Mouse (Mus musculus): ENCODE data around the gene Flcn.
A peak's percentile ranks its signal among the peaks of the same experiment; 100 is the strongest.
"Not testable (repeated sequence)": the region's sequence is repeated elsewhere in the genome, so short reads cannot be mapped to it uniquely, and the experiment has no call there.

Flcn gene

GRCm38 (mm10) chr11:59809670-59810474 lies at the start of gene Flcn:
Flcn (minus strand) TSS chr11:59810016.
- DNase-seq (ENCODE audit: low spot score in 2 of 2): peak; percentile 88 to 89

DNA sequence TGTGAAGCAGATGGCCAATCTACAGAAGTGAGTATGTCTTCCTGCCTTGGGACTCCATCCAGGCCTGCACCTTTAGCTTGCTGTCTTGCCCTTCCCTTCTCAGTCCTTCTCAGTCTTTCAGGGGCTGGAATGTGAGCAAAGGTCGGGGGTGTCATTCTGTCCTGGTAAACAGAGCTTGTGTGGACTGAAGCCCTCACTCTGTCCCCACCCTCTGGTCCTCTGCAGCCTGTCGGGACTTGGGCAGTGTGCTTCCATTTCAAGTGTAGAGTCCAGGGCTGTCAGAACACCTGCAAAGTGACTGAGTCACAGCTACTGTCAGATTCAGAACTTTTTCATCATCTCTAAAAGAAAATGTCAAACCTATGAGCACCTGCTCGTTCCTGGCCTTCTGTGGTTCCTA lies 43.0 kb upstream of the Flcn start:
- DNase-seq (ENCODE audit: low spot score in 2 of 2): no peak

- DNase-seq (ENCODE audit: low spot score in 2 of 2): peak; percentile 83 to 84
Observed at GRCm38 (mm10) chr11:59847891-59848884, 38.4 kb upstream of the Flcn start.

- DNase-seq (ENCODE audit: low spot score in 2 of 2): peak; percentile 52 to 54
Observed at GRCm38 (mm10) chr11:59847131-59847530, 37.3 kb upstream of the Flcn start.

- DNase-seq (ENCODE audit: low spot score in 2 of 2): no peak
Observed at GRCm38 (mm10) chr11:59846311-59846710, 36.5 kb upstream of the Flcn start.

- DNase-seq (ENCODE audit: low spot score in 2 of 2): peak; percentile 98 to 99
Observed at GRCm38 (mm10) chr11:59839459-59840126, 29.8 kb upstream of the Flcn start, which contains the start of gene Cops3. Cops3 (minus strand) TSS chr11:59839838.

GRCm38 (mm10) chr11:59839008-59839458 lies 29.2 kb upstream of the Flcn start, which contains the start of gene Nt5m:
Nt5m (plus strand) TSS chr11:59839447.
- peak; percentile 95 to 96 for DNase-seq (ENCODE audit: low spot score in 2 of 2)

GRCm38 (mm10) chr11:59838426-59838825 lies 28.6 kb upstream of the Flcn start:
- DNase-seq (ENCODE audit: low spot score in 2 of 2): no peak

DNA sequence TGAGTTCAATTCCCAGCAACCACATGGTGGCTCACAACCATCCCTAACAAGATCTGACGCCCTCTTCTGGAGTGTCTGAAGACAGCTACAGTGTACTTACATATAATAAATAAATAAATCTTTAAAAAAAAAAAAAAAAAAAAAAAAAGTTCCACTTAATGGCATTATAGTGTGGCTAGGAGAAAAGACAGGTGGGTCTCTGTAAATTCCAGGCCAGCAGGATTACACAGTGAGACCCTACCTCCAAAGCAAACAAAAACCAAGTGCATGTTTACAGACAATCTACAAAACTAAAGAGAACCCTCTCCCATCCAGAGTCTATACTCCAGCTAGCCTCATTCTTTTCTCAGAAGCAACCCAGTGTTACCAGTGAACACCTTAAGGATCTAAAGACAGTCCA lies 28.0 kb upstream of the Flcn start:
- not testable (repeated sequence) for DNase-seq (ENCODE audit: low spot score in 2 of 2)

- DNase-seq (ENCODE audit: low spot score in 2 of 2): no peak
Observed at GRCm38 (mm10) chr11:59821625-59822024, 11.8 kb upstream of the Flcn start.

DNA sequence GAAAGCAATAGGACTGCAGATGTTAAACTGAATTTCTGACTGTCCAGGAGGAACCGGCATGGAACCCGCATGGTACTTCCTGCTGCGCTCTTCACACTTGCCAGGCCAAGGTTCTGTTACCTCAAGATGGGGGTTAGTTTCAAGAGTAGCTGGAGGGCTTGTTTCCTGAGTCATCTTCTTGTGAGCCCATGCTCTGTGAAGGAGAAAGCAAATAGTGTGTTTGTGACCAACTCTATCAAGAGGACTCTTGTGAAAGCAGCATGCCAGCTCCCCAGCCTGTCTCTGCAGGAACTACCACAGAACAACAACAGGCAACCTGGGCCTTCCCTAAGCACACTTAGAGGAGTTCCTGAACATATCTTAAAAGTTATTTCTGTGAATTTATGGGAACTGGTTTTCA lies 8.1 kb upstream of the Flcn start:
- DNase-seq (ENCODE audit: low spot score in 2 of 2): no peak

- DNase-seq (ENCODE audit: low spot score in 2 of 2): no peak
Observed at GRCm38 (mm10) chr11:59815482-59816065, 5.8 kb upstream of the Flcn start.

- no peak for DNase-seq (ENCODE audit: low spot score in 2 of 2)
Observed at GRCm38 (mm10) chr11:59814936-59815335, 5.1 kb upstream of the Flcn start.

GRCm38 (mm10) chr11:59814311-59814710 lies 4.5 kb upstream of the Flcn start:
- DNase-seq (ENCODE audit: low spot score in 2 of 2): no peak

GRCm38 (mm10) chr11:59813276-59813675 lies 3.5 kb upstream of the Flcn start:
- no peak for DNase-seq (ENCODE audit: low spot score in 2 of 2)

DNA sequence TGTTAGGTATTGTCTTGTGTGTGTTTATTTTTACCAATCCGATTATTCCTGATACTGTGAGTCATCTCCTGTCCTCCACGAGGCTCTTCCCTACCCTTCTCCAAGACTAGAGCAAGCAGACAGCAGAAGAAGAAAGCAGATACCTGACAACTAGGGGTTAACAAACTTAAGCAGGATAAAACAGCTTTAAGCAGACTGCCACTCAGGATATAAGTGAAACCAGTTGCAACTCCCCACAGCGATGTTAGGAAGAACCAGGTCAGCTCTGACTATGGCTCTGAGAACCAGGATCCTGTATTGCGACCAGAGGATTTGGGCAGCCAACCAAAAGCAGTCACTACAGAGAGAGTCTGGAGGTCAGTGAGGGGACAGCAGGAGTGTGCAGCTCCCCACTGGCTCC lies 1.4 kb upstream of the Flcn start:
- no peak for DNase-seq (ENCODE audit: low spot score in 2 of 2)

- DNase-seq (ENCODE audit: low spot score in 2 of 2): no peak
Observed at GRCm38 (mm10) chr11:59810480-59811158, 803 bp upstream of the Flcn start.

- DNase-seq (ENCODE audit: low spot score in 2 of 2): no peak
Observed at GRCm38 (mm10) chr11:59809071-59809669, 646 bp downstream of the Flcn start.

DNA sequence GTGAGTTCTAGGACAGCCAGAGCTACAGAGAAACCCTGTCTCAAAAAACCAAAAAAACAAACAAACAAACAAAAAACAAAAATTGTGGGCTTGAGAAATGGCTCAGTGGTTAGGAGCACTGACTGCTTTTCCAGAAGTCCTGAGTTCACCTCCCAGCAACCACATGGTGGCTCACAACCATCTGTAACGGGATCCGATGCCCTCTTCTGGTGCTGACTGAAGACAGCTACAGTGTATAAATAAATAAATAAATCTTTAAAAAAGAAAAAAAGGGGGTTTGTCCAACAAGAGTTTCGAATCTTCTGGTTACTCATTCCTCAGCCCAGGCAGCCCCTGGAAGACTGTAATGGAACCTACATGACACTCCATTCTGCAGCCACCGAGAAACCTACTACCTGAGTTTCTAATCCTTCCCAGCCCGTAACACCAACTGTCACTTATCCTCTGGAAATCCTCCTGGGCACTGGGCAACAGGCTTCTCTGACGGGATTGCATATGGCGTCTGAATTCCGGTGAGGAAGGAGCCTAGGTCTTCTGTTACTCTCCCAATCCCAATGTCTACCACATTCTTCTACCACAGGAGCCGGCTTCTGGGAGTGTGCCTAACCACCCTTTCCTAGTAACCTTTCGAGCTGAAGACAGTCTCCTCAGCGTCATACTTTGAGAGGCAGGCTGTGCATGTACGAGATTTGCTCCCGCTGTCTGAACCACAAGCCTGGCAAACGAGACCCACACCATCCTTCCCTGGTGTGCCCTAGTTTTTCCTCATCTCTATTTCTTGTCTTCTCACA lies 1.5 kb downstream of the Flcn start:
- DNase-seq (ENCODE audit: low spot score in 2 of 2): no peak

All from right cerebral cortex, postnatal 10 days (tissue).